ENCODE assay signal across 8 mouse cellular contexts in the genomic region with DNA sequence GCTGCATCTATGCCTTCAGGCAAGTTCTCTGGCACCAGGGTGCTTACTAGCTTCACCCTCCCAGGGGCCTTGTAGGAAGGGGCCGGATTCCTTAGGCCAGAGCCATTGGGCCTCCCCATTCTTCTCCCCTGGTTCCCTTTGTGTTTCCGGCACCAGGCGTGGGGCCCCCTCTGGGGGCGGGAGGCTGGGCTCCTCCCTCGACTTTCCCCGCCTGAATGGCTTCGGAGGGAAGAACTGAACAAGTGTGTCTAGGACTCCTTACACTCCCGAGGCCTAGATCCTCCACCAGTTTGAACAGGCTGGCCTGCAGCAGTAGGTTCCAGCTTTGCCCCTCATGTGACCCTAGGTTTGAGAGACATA. TPM values are rescaled to one million over a fixed set of nuclear protein-coding genes. Genes with fewer than 3 reads are reported as not detected.
A peak's percentile ranks its signal among the peaks of the same experiment; 100 is the strongest.
DNase-seq lines count a peak whose midpoint lies in the region; ATAC-seq lines count a peak whose summit lies in the region.

No protein-coding gene starts in this region.

- H3K9ac ChIP-seq in embryonic facial prominence, embryonic 14.5 days (ENCODE audit: low read depth, low read length), result peak overlapping the region; percentile 97
- peak overlapping the region; percentile 92 for H3K9ac ChIP-seq in stomach, embryonic 15.5 days

- peaks cover 22% of the 10 kb centered on the region for H3K4me1 ChIP-seq in embryonic facial prominence, embryonic 14.5 days (ENCODE audit: control insufficient read depth, insufficient read depth, low read length)
- H3K4me1 ChIP-seq in midbrain, embryonic 10.5 days, result peaks cover 67% of the 10 kb centered on the region
- H3K4me1 ChIP-seq in stomach, embryonic 15.5 days, result peaks cover 59% of the 10 kb centered on the region

- WGBS in embryonic facial prominence, embryonic 14.5 days, result 0% methylated on average over 8 of the region's 8 CpGs
- WGBS in midbrain, embryonic 10.5 days, result 0% methylated on average over 8 of the region's 8 CpGs
- under 1% methylated on average over 8 of the region's 8 CpGs for WGBS in stomach, embryonic 15.5 days

- peak; percentile 53 to 80 for DNase-seq in adrenal gland, adult (ENCODE audit: inconsistent age in 2 of 2, low spot score in 1 of 2)
- DNase-seq in adrenal gland, adult 8-10 months, result no peak
- DNase-seq in adrenal gland, adult 2 months, result peak; percentile 45
- DNase-seq in embryonic facial prominence, embryonic 14.5 days (ENCODE audit: low spot score), result peak; percentile 89
- DNase-seq in heart, postnatal 14 days, result peak; percentile 54 to 56
- peak; percentile 48 for DNase-seq in left cerebral cortex, postnatal 4 days
- DNase-seq in midbrain, embryonic 10.5 days (ENCODE audit: low spot score), result peak; percentile 90

- H3K27me3 ChIP-seq in embryonic facial prominence, embryonic 14.5 days (replicated peaks; ENCODE audit: control insufficient read depth, insufficient read depth, low read length), result no peaks in the 10 kb centered on the region
- no peaks in the 10 kb centered on the region for H3K27me3 ChIP-seq in midbrain, embryonic 10.5 days (ENCODE audit: low read depth, poor library complexity, severe bottlenecking)
- H3K27me3 ChIP-seq in stomach, embryonic 15.5 days (replicated peaks), result no peaks in the 10 kb centered on the region

- peak overlapping the region; percentile 100 for H3K27ac ChIP-seq in embryonic facial prominence, embryonic 14.5 days (replicated peaks; ENCODE audit: low read depth, low read length)
- H3K27ac ChIP-seq in midbrain, embryonic 10.5 days (replicated peaks), result peak overlapping the region; percentile 100
- peak overlapping the region; percentile 100 for H3K27ac ChIP-seq in stomach, embryonic 15.5 days

- intact Hi-C loops in heart, postnatal 14 days (cut with DNase I), result no loop called here
- intact Hi-C loops in left cerebral cortex, postnatal 4 days (cut with DNase I), result no loop called here

- H3K36me3 ChIP-seq in embryonic facial prominence, embryonic 14.5 days (ENCODE audit: control insufficient read depth, insufficient read depth, low read length), result peaks cover 42% of the 10 kb centered on the region
- H3K36me3 ChIP-seq in midbrain, embryonic 10.5 days, result peaks cover 55% of the 10 kb centered on the region
- peaks cover 27% of the 10 kb centered on the region for H3K36me3 ChIP-seq in stomach, embryonic 15.5 days

- H3K9me3 ChIP-seq in embryonic facial prominence, embryonic 14.5 days (ENCODE audit: control insufficient read depth, low read length), result no peaks in the 10 kb centered on the region
- no peaks in the 10 kb centered on the region; the same call in 1 of the 2 replicates for H3K9me3 ChIP-seq in midbrain, embryonic 10.5 days (replicated peaks)
- no peaks in the 10 kb centered on the region for H3K9me3 ChIP-seq in stomach, embryonic 15.5 days

- H3K4me2 ChIP-seq in embryonic facial prominence, embryonic 14.5 days (ENCODE audit: low read depth, low read length), result peak overlapping the region; percentile 100
- H3K4me2 ChIP-seq in stomach, embryonic 15.5 days, result peak overlapping the region; percentile 90

- peak overlapping the region; percentile 88 for H3K4me3 ChIP-seq in embryonic facial prominence, embryonic 14.5 days (ENCODE audit: low read depth, low read length)
- H3K4me3 ChIP-seq in midbrain, embryonic 10.5 days, result peak overlapping the region; percentile 95
- peak overlapping the region; percentile 85 for H3K4me3 ChIP-seq in stomach, embryonic 15.5 days (replicated peaks)

- ATAC-seq in embryonic facial prominence, embryonic 14.5 days (ENCODE audit: low read depth), result peak; percentile 23
- peak; percentile 47 for ATAC-seq in stomach, embryonic 15.5 days (ENCODE audit: insufficient read depth, low FRiP score, low read depth)

RNA-seq across cellular contexts. Expression of gene Patz1, which starts 3.4 kb away (rescaled TPM):
- total RNA-seq in adrenal gland, adult 8-10 months (2022), result 10 to 100 TPM; 31.9 to 47.9 (median 40.5) TPM
- 10 to 100 TPM; 19.7 to 30.4 TPM for total RNA-seq in adrenal gland, adult 2 months (2021)
- 73.0 and 73.9 TPM in 2 replicates for polyA plus RNA-seq in adrenal gland, adult 2 months (2012; rRNA removed)
- 35.3 and 41.0 TPM in 2 replicates for polyA plus RNA-seq in embryonic facial prominence, embryonic 14.5 days (2014; fragmentation: Nextera tagmentation; extraction: Ambion mirVana)
- total RNA-seq in heart, postnatal 14 days (2021), result 10 to 100 TPM; 26.6 to 30.4 TPM
- total RNA-seq in left cerebral cortex, postnatal 4 days (2021), result 10 to 100 TPM; 62.5 to 62.9 TPM
- polyA plus RNA-seq in midbrain, embryonic 10.5 days (2016; fragmentation: Nextera tagmentation; extraction: Ambion mirVana), result 112 and 122 TPM in 2 replicates
- polyA plus RNA-seq in stomach, embryonic 15.5 days (2015; fragmentation: Nextera tagmentation; extraction: Ambion mirVana), result 39.9 and 42.0 TPM in 2 replicates

RNA-seq across cellular contexts. Expression of gene Drg1, which starts 25.8 kb away (rescaled TPM):
- total RNA-seq in adrenal gland, adult 8-10 months (2022), result 100 to 1,000 TPM; 104 to 111 (median 110) TPM
- 100 to 1,000 TPM in 1 of 2 experiments, 10 to 100 TPM in 1; 86.3 to 104 TPM for total RNA-seq in adrenal gland, adult 2 months (2021)
- polyA plus RNA-seq in adrenal gland, adult 2 months (2012; rRNA removed), result 5.4 and 7.2 TPM in 2 replicates
- 177 and 190 TPM in 2 replicates for polyA plus RNA-seq in embryonic facial prominence, embryonic 14.5 days (2014; fragmentation: Nextera tagmentation; extraction: Ambion mirVana)
- 10 to 100 TPM; 58.5 to 63.1 TPM for total RNA-seq in heart, postnatal 14 days (2021)
- total RNA-seq in left cerebral cortex, postnatal 4 days (2021), result 10 to 100 TPM; 86.1 to 96.8 TPM
- polyA plus RNA-seq in midbrain, embryonic 10.5 days (2016; fragmentation: Nextera tagmentation; extraction: Ambion mirVana), result 342 and 344 TPM in 2 replicates
- 223 and 232 TPM in 2 replicates for polyA plus RNA-seq in stomach, embryonic 15.5 days (2015; fragmentation: Nextera tagmentation; extraction: Ambion mirVana)

RNA-seq across cellular contexts. Expression of gene Pik3ip1, which starts 38.2 kb away (rescaled TPM):
- total RNA-seq in adrenal gland, adult 8-10 months (2022), result 10 to 100 TPM; 17.2 to 28.2 (median 25.1) TPM
- 10 to 100 TPM in 1 of 2 experiments, 1 to 10 TPM in 1; 8.0 to 14.0 TPM for total RNA-seq in adrenal gland, adult 2 months (2021)
- 40.3 and 43.3 TPM in 2 replicates for polyA plus RNA-seq in adrenal gland, adult 2 months (2012; rRNA removed)
- 14.4 and 16.2 TPM in 2 replicates for polyA plus RNA-seq in embryonic facial prominence, embryonic 14.5 days (2014; fragmentation: Nextera tagmentation; extraction: Ambion mirVana)
- 10 to 100 TPM; 34.0 to 39.8 TPM for total RNA-seq in heart, postnatal 14 days (2021)
- total RNA-seq in left cerebral cortex, postnatal 4 days (2021), result 10 to 100 TPM; 22.9 to 23.4 TPM
- polyA plus RNA-seq in midbrain, embryonic 10.5 days (2016; fragmentation: Nextera tagmentation; extraction: Ambion mirVana), result 7.4 and 13.0 TPM in 2 replicates
- 10.6 and 12.1 TPM in 2 replicates for polyA plus RNA-seq in stomach, embryonic 15.5 days (2015; fragmentation: Nextera tagmentation; extraction: Ambion mirVana)
